Mouse (Mus musculus): ENCODE measurements around the gene Stxbp6.

Stxbp6 gene

DNA sequence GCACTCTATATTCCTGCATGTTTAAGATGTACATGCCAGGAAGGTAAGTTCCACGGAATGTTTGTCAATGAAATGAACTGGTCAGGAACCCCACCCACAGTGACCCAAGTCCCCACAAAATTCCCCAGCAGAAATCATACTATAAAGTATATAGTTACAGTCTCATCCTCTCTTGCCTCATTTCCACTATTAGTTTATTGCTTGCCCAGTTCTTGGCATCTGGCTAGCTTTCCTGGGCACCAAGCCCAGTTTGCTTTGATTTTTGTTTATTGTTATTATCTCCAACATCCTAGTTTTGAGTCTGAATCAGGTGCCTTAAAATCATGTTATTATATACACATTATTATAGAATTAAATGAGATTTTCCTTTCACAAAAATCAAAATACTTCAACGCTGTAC, 168.5 kb downstream of the Stxbp6 start:
- no peak for DNase-seq

DNA sequence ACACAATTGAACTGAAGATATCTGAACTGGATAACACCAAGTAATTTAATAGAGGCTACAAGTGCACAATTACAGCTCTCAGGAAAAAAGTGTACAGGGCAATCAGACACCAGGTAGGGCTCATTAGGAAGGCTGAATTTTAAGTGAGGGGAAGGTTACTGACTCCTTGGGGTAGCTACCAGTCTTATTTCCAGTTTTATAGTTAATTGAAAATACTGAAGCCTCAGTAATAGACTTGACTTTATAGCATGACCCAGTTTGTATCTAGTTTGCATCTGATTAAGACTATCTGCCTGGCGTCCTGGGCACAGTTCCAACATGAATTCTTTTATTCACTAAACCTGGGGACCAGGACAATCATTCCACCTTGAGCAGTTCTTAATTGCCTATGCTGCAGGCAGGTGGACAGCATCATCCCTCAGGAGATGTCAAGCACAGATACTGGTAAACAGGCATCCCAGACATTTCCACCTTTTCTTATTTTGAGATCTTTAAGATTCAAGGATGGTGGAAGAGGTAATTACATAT, 171.2 kb downstream of the Stxbp6 start:
- DNase-seq: no peak

GRCm38 (mm10) chr12:44899173-44899870, 175.2 kb downstream of the Stxbp6 start:
- DNase-seq: no peak

- no peak for DNase-seq
These were observed 178.0 kb downstream of the Stxbp6 start for GRCm38 (mm10) chr12:44896460-44896859.

DNA sequence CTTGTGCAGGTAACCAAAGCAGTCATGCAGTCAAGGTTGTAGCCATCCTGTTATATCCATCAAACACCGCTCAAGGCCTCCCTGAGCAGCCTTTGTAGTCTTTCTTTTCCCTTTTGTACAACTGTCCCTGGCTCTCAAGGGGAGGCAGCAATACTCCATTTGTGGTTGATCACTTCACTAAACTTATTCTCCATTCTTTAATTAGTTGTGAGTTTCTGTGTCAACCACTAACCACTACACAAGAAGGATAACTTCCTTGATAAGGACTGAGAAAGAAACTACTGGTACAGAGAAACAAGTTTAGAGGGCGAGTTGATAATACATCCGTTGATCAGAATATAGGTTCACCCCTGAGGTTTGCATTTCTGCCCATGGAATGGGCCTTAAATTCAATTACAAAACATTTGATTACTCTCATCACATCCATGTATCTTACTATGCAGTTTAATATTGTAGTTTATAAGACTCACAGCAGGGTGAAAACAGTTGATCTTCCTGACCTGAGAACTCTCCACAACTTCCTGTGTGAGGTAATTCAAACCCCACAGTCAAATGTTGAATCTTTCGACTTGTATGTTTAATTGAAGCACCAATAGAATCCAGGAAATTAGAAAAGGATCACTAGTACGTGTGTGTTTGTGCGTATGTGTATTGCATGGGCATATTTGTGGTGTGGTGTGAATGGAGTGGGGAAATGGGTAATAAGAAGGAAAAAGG, 184.7 kb downstream of the Stxbp6 start:
- DNase-seq: no peak

DNA sequence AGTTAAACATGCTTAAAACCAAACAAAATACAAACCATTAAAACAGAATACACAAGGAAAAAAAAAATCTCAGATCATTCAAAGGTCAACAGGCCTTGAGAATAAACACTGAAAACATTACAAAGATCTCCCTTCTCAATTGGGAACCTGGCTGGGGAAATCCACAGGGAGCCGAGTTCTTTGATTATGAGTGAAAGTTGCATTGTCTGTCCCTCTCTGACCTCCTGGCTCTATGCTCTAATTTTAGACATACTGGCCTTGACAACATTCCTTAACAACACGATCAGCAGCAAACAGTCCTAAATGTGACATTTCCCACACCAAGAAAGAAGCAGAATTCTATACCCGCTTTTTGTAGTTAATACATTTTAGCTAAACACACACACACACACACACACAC, 187.7 kb downstream of the Stxbp6 start:
- no peak for DNase-seq

DNA sequence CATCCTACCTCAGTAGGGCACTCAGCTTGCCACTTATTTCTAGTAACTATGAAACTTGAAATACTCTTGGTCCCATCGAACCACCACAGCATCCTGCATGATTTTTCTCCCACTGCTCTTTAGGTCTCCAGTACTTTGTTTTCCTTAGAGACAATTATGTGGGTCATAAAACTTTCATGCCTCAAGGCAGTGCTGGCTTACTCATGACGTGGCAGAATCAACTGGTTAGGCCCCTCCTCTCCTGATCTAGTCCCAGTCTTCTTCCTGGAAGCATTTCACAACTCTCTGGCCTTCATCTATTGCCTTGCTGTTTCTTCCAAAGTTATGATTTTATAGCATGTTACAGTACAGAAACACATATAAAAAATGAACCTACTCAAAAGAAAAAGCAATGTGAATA, 201.8 kb downstream of the Stxbp6 start:
- DNase-seq: no peak

DNA sequence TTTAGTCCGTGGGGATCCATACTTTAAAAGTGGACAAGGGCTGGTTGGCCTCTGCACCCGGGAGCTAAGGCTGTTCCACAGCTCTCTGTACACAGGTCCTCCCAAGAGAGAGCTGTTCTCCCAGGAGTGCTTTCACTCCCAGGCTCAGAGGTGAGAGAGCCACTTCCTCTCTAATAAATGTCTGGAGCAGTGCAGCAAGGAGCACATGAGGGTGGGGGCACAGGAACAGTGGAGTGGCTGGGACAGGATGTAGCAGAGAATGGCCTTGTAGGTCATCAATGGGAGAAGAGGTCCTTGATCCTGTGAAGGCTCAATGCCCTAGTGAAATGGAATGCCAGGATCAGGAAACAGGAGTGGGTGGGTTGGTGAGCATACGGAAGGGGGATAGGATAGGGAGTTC, 209.1 kb downstream of the Stxbp6 start:
- DNase-seq: no peak

DNA sequence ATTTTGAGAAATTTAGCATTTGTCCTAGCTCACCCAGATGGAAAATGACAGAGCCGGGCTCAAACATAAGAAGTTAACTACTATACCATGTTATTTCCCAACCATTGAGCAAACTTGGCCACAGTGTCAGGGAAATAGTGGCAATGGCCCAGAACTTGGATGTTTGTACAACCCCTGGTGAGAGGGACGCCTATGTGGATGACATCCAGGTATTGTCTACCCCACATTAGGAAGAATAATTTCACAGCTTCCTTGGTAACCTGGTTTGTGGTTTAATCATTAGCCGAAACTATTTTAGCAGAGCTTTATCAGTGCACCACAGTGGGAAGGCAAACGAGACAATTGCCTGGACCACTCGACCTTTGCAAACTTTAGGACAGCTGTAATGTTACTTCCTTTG, 215.1 kb downstream of the Stxbp6 start:
- no peak for DNase-seq

DNA sequence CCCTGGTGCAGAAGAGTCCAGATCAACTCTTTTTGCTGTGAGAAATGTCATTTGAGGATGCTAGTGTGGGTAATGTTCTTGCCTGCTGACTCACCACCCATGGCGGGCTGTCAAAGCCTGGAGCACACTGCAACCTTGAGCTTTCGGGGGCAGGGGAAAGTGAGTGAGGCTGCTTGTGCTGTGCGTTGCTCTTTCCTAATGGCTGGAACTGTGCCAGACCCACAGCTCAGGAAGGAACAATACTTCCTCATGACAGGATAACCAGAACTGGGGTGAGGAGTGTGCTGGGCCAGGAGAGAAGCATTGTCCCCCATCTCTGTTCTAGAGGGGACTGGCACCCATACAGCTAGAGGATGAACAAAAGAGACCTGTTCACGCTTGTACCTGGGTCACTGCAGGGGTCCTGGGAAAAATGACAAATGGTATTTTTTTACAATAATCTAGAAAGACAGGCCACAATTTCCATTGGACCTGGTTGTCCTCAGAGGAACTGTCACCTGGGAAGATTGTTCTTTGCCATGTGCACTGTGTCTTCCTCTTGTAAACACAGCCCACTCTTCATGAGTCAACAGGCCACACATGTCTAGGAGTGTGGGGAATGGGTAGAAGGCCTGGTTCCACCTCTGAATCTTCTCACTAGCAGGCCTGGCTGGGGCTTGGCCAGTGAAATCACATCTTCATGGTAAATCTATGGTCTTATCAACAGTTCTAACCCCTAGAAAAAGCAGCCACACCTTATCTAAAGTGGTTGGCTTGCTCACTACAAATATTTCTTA, 216.2 kb downstream of the Stxbp6 start:
- DNase-seq: peak in 1 of 2 experiments; percentile 12

GRCm38 (mm10) chr12:44852024-44852423, 222.5 kb downstream of the Stxbp6 start:
- no peak for DNase-seq

DNA sequence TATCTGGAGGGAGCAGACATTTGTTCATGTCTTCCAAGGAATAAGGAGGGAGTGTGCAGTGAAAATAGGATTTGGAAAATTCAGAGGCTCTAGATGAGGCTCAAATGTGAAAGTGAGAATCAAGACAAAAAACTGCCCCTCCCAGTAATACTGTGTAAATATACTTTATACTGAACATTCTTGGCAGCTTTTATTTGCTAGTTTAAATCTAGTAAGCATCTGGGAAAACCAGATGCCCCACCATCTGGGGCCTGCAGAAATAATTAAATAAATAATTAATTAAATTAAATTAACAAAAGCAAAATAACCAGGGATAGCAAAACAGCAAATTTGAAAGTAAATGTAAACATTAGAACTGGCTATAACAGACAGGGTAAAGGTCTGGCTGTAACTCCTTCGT, 224.0 kb downstream of the Stxbp6 start:
- no peak for DNase-seq

- peak; percentile 19 to 33 for DNase-seq
These were observed 225.9 kb downstream of the Stxbp6 start for GRCm38 (mm10) chr12:44848483-44849221.

GRCm38 (mm10) chr12:44840585-44840984, 233.9 kb downstream of the Stxbp6 start:
- no peak for DNase-seq

DNA sequence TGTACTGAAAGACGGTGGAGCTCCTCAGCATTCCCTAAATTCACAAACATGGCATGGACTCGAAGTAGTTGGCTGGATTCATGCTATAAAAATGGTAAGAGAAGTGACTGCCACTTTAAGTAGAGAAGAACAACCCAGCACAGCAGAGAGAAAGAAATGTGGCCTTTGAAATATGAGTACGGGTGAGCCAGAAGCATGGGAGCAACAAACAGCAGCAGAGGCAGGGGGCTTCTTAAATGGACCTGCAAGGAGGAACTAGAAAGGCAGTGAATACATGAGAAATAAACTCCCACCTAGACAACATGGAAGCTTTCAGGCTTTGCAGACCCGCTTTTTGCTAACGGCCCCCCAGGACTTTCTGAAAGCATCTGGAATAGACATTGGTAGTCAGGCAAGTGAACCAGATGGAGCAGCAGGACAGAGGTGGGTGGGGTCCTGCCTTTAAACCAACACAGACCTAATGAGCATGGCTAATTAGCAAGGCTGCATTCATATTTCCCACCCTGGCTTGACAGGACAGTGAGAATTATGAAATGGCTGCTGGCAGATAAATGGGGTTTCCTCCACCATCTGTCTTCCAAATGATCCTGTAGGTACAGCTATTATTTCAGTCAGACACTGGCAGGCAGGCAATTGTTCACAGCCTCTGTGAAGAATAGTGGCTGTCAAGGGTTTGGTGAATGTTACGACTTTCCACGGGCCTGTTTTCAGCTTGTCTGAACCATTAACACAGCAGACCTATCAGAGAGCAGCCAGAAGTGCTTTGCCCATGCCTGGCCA, 234.7 kb downstream of the Stxbp6 start:
- no peak for DNase-seq

DNA sequence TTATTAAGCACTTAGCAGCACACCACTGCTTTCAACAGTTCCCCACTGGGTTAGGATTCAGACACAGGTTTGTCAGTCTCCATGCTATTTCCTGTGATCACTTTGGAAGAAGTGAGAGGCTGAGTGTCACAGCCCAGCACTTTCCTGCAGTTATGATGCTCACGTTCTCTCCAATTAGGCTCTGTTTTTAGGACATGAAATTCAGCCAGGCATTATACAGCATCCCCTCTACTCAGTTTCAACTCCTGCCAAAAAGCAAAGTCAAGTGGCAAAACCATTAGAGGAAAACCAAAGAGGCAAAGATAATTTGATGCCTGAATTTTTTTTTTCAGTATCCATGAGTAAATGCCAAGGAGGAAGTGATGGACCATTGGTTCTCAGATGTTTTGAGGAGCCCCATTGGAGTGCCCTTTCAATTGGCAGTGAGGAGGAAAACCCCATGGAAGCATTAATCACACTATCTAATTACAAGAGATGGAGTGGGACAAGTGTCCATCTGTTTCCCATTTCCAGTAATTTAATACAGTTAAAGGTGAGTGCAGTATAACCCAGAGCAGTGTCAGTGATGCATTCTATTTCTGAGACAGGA, 238.5 kb downstream of the Stxbp6 start:
- no peak for DNase-seq

- no peak for DNase-seq
These were observed 262.6 kb downstream of the Stxbp6 start for GRCm38 (mm10) chr12:44811895-44812294.

GRCm38 (mm10) chr12:44804213-44804612, 270.3 kb downstream of the Stxbp6 start:
- DNase-seq: no peak

All from kidney, adult 8-10 months (tissue).